Mouse (Mus musculus) urinary bladder, postnatal 10 days (tissue): ENCODE measurements around the gene Slc1a5.
A peak's percentile ranks its signal among the peaks of the same experiment; 100 is the strongest.

Experiments
- DNase-seq: peaks from one replicate; pipeline ENCODE4 v3.0.0; 2022; ENCODE audit warnings: low spot score

Slc1a5 gene

DNA sequence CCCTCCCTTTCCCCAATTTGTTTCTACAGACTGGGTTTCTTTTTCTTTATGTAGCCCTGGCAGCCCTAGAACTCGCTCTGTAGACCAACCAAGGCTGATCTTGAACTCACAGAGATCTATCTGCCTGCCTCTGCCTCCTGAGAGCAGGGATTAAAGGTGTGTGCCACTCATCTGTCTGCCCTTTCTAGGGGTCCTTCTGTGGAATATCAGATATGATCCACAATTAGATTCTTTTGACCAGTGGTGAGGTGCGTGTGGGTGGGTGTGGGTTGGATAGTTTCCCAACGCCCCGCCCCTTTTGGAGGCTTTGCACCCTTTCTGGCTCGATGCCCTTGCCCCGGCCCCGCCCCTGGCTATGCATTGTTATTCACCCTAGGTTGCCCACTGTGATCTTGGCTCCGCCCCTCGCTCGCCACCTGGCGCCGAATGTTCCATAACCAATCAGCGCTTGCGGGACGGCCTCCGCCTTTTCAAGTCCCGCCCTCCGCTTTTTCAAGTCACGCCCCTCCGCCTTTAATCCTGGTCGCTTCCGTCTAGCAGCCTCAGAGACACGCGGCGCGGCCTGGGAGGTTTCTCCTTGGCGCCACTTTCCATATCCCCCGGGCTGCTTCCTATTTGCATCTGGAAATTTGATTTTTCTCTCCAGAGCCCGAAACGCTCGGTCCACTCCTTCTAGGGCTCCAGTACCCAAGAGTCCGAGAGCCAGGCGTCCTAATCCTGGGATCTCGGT lies at the start of gene Slc1a5:
TSS of gene Slc1a5 (plus strand) at position 516 of the 730 bp plus-strand sequence.
- peak; percentile 70 for DNase-seq

DNA sequence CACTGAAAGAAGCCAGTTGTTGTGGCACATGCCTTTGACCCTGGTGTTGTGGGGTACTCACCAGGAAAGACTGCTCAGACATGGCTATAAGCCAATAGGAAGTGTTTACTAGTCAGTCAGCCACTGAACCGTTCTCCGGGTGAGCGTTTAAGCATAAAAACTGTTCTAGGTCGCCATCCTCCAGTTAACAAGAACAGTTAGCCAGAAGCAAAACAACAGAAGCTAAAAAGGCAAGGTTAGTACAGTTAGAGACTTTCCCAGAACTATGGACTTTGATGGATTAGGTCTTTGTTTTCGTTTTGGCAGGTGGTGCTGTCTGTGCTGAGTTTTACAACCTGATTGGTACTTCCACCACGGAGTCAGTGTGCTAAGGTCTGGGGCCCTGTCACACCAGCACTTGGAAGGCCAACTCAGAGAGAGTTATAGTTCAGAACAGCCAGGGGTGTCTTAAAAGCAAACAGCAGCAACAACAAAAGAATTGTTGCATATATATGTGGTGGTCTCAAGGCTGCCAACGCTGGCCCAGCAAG lies 49.2 kb upstream of the Slc1a5 start:
- DNase-seq: no peak

DNA sequence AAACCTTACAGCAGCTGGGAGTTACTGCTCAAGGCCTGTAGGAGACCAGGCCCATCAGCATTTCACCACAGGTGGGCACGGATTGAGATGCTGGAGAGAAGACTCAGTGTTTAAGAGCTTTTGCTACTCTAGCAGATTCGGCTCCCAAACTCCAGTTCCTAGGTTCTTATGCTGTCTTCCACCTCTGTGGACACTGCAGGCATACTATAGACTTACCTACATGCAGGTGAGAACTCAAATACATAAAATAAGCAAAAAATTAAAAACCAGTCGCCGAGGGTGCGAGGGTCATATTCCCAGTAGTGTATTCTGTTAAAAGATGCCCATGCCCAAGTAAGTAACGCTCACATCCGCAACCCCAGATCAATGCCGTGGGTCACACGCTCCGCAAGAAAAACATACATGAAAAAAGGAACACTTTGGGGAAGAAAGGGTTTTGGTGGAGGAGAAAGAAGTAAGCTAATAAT lies 43.5 kb upstream of the Slc1a5 start:
- DNase-seq: no peak

DNA sequence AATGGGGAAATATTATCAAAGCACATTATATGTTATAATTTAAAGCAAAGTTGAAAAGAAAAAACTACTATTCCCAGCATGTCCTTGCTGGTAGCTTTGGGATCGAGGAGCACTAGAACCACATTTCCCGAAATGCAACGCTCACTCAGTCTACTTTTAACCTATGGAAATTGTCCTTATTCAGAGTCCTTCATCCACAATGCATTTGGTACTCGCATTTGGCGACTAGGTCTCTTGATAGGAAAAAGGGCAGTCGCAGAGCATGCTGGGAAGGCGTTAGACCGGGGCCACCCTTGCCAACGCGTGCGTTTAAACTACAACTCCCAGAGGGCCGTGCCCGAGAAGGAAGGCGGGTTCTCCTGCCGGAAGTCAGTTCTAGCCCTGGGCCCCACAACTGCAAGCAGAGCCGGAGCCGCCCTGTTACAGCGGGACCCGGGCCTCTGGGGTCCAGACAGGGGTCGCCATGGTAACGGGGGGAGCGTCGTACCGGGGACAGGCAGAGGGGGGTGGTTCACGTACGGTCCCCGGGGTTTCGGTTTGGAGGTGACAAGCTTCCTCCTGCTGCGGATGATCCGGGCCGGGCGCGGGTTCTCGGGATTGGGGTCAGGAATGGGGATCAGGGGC lies 43.0 kb upstream of the Slc1a5 start, which contains the start of gene Ap2s1:
TSS of gene Ap2s1 (plus strand) at position 338 of the 624 bp plus-strand sequence.
- DNase-seq: peak; percentile 84

DNA sequence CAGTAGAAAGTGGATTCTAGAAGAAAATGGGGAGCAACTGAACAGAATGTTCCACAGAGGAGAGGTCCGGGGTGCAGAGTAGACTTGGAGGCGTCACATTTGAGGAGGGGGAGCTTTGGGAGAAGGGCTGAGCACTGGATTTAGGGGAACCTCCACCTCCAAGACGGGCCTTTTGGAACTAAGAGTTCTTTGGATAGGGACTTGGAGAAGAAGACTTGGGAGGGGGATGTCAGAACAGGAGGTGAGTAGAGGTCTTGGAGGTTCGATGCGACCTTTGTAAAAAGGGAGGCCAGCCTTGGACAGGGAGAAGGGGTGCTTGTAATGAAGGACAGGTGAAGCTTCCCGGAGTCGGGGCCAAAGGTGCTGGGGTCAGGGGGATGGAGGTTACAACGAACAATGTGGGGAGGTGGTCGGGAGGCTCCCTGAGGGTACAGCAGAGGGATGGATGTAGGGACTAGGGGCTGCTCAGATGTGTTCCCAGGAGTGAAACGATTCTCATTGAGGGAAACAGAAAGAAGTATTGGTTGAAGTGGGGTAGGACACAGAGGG lies 42.0 kb upstream of the Slc1a5 start:
- DNase-seq: no peak

DNA sequence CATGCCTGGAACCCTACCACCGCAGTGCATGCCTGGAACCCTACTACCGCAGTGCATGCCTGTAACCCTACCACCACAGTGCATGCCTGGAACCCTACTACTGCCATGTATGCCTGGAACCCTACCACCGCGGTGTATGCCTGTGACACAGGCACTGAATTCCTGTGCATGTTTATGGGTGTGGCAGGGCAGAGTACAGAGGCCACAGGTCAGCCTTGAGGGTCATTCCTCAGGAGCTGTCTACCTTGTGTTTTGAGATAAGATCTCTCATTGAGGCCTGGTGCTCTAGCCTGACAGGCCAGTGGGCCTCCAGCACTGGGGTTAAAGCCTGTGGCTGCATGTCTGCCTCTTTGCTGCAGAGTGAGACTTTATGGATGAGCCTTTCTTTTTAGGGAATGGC lies 35.8 kb upstream of the Slc1a5 start:
- no peak for DNase-seq

DNA sequence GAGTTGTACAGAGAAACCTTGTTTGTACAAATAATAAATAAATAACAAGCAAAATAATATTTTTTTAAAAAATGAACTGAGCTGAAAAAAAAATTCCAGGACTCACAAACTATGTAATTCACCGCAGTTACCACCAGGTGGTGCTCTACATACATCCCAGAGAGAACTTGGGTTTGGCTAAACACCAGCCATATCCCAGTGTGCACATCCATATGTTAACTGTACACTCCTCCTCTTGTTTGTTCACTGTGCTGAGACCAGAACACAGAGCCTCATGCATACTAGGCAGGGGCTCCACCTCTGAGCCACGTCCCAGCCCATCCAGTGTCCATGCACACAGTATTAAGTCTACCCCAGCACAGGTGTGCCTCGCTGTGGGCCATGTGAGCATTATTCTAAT lies 35.0 kb upstream of the Slc1a5 start:
- DNase-seq: no peak

DNA sequence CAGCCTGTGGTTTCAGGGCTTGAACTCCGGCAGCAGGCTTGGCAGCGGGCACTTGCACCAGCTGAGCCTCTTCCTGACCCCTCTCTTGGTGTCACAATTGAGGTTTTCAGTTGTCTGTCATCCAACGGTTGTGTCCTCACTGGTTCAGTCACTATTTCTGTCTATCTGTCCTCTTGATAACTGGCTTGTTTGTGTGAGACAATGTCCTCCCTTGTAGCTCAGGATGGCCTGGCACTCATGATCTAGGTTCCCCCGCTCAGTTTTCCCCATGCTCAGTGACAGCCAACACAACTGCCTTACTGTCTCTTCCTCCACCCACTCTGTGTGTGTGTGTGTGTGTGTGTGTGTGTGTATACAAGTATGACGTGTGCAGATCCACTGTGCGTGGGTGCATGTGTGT lies 33.5 kb upstream of the Slc1a5 start:
- no peak for DNase-seq

DNA sequence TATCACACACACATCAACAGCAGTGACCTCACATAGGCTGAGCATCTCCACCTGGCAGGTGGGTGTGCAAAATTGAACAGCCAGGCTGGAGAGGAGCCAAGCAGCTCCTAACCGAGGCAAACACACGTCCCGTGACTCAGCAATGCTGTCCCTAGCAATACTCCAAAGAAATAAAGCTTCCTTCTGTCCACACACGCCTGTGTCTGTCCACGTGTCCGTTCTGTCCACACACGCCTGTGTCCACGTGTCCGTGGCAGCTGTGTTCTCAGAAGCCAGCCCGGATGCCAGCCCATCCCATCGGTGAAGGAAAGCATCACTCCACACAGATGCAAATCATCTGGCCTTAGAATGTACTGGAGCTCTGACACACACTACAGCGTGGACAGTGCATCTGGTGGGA lies 29.1 kb upstream of the Slc1a5 start:
- DNase-seq: no peak

DNA sequence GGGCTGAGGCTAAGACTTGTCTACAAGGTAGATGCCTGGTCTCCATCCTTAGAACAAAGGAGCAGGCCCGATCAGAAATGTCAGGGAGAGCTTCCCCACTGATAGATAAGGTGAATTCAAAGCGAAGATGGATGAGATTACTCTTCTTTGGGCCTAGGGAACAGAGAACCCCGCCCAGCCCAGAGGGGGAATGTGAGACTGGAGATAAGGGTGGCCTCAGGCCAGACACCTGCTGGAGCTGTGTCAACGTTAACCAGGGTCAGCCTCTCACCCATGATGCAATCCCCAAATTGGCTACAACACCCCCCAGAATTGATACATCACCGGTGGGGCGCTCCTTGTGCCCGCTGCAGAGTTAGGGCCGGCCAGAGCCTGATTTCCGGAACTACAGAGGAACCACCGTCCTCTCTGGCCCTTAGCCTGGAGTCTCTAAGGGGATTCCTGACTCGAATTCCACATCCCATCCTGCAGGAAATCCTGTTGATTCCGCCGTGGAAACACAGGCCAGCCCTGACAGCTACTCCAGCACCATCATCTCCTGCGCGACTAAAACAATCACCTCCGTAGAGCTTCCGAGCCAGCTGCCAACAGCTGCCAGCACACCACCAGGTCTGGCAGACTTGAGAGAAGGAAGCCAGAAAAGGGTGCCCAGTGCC lies 25.6 kb upstream of the Slc1a5 start:
- no peak for DNase-seq

DNA sequence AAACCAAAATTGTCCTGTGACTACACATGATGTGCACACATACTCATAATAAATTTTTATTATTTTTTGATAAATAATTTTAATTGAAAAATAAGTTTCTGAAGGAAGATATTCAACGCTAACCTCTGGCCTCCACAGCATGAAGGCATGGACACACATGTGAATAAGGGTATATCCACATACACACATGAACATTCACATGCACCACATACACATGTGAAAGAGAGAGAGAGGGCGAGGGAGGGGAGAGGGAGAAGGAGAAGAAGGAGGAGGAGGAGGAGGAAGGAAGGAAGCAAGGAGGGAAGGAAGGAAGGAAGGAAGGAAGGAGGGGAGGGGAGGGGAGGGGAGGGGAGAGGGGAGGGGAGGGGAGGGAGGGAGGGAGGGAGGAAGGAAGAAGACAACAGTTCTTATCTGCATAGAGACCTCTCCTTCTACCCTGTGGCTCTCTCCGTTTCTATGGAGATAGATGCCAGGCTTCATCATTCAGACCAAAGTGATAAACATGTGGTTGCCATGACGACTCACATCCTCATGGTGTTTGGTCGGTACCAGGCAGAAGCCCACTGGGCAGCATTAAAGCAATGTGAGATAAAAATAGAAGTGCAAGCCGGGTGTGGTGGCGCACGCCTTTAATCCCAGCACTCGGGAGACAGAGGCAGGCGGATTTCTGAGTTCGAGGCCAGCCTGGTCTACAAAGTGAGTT lies 22.1 kb upstream of the Slc1a5 start:
- DNase-seq: no peak

DNA sequence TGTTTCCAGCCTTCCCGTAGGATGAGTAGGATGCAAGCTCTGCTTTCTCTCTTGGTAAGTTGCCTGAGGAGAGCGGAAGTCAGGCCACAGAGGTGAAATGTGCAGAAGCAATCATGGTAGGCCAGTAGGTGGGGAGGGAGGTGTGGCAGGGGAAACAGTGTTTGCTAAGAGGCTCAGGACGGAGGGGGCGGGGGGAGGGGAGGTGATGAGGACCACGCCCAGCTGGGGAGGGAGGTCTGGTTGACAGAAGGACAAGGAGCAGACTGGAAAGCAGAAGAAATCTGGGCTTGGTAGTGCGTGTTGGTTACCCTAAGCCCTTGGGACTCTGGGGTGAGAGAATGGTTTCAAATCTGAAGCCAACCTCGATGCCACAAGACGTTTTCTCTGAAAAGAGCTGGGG lies 20.8 kb upstream of the Slc1a5 start:
- DNase-seq: no peak

DNA sequence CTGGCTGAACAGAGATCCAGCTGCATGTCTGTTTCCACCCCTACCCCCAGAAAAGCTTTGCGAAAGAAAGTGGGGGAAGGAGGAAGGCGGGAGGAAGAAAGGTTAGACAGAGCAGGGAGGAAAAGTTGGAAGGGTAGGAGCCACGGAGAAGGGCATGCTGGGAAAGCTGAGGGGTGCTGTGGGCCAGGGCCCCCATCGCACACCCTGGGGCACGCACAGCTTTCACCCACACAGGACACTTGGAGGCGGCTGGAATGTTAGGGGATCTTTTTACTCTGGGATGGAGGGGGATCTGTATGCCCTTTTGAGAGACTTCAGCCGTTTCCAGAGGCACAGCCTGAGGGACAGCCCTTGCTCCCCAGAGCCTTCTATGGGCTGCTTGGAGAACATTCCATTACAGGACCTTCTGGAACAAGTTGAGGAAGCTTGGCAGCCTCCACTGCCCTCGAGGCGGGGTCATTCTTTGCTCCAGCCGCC lies 20.1 kb upstream of the Slc1a5 start:
- DNase-seq: no peak

DNA sequence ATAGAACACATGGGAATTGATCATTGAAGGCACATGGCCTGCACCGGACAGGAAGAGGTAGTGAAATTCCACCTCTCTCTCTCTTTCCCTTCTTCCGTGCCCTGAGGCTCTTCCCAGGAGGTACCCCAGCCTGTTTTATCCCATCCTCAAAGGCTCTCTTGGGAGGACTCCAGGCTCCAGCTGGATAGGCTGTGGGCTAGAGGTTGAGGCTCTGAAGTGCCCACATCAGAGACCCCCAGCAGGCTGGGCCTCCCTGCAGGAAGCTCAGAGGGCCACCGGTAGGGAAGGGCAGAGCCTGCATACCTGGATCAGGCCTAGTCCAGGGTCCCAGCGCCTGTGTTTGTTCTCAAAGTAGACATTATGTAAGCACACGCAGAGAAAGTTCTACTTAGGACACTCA lies 19.5 kb upstream of the Slc1a5 start:
- DNase-seq: no peak

DNA sequence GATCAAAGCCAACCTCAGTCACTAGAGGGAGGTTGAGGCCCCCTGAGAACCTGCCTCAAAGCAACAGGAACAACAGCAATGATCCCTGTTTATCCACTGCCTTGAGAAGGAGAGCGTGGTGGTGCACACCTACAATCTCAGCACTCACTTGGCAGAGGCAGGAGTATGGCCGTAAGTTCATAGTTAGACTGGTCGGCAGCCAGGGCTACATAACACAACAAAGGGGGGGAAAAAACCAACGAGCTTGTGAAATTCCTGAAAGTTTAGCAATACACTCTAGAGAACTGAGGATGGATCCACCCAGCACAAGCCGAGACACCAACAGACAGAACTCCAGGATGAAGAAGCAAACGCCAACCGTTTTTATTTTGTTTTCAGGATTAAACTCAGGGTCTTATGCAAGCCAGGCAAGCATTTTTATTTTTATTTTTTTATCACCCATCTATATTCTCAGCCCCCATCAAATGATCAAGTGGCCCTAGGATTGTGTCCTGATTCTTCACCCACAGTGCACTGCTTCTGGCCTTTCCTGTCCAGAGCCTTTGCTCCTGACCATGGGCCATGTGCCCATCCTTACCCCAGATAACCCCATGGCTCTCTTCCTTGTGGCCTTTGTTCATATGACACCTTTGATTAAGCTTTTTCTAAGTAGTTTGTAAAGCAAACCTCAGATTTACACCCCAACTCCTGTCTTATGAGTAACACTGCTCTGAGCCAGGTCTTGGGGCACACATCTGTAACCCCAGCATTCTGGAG lies 17.5 kb upstream of the Slc1a5 start:
- no peak for DNase-seq

DNA sequence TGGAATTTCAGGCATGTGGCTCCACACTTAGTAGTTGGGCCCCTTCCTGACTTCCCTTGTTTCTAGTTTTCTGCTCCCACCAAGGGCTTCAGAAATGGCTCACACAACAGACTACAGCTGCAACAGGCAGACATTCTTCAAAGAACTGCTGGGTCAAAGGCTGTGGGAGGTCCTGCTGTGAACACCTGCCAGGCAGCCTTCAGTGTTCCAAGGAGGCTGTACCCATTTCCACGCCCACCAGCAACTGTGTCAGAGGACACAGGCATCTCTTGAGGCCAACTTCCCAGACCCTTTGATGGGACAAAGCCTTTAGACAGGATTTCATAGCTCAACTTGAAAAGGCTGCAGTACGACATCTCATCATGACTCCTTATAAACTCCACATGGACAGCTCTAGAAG lies 14.7 kb upstream of the Slc1a5 start:
- DNase-seq: no peak

DNA sequence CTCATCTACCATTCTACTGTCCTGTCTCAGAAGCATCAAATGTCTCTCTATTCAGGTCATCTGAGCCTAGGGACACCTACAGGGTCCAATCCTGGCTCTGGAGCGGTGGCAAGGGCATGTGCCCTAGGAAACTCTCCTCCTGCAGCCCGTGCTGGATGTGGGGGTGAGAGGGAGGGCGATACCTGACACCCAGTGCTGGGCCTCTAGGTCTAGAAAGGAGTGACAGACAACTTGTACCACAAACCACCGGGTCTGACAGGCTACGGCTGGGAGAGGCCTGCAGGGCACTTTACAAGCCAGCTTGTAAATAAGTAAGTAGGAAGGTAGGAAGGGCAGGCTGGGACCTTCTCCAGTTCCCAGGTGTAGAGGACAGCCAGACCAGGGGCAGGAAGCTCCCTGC lies 5.3 kb upstream of the Slc1a5 start:
- DNase-seq: no peak

DNA sequence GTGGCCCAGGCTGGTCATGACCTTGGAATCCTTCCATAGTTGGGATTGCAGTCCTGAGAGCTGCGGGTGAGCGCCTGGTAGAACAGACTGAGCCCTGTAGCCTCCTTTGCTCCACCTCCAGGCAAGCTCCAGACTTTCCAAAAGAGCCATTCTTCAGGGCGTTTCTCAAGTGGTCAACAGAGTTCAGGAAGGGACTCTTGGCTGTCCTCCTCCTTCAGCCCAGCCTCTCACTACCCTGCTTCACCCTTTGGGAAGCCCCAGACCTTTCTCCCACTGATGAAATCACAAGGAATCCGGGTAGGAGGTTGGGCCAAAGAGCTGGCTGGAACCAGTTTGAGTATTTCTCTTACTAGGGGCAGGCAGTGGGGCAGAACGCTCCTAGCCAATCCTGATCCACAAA lies 1.1 kb upstream of the Slc1a5 start:
- no peak for DNase-seq

DNA sequence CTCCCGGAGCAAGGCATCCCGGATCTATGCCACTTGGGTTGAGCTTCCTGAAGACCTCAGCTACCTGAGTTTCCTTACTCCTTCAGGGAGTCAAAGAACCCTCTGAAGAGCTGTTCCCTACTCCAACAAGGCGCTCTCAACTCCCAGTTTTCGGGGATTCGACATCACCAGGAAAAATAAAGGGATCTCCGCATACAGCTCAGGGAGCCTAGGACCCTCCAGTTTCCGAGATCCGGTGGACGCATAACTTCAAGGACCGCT lies 345 bp downstream of the Slc1a5 start:
- DNase-seq: no peak

DNA sequence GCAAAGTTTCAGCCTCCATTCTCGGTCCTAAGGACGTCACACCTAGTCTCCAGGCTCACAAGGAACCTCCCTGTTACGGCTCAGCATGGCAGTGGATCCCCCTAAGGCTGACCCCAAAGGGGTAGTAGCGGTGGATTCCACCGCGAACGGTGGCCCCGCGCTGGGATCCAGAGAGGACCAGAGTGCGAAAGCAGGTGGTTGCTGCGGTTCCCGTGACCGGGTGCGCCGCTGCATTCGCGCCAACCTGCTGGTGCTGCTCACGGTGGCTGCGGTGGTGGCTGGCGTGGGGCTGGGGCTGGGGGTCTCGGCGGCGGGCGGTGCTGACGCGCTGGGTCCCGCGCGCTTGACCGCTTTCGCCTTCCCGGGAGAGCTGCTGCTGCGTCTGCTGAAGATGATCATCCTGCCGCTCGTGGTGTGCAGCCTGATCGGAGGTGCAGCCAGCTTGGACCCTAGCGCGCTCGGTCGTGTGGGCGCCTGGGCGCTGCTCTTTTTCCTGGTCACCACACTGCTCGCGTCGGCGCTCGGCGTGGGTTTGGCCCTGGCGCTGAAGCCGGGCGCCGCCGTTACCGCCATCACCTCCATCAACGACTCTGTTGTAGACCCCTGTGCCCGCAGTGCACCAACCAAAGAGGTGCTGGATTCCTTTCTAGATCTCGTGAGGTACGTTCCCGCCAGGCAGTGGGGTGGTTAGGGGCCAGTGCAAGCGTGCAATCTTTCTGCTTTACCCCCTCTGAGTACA lies 845 bp downstream of the Slc1a5 start:
- no peak for DNase-seq
